Mouse (Mus musculus): ENCODE results near the gene Cnot6l. TPM values are rescaled to one million over a fixed set of nuclear protein-coding genes. Genes with fewer than 3 reads are reported as not detected.

Cnot6l gene
- polyA plus RNA-seq, 1 experiment from 2014 or later = 12.1 TPM

DNA sequence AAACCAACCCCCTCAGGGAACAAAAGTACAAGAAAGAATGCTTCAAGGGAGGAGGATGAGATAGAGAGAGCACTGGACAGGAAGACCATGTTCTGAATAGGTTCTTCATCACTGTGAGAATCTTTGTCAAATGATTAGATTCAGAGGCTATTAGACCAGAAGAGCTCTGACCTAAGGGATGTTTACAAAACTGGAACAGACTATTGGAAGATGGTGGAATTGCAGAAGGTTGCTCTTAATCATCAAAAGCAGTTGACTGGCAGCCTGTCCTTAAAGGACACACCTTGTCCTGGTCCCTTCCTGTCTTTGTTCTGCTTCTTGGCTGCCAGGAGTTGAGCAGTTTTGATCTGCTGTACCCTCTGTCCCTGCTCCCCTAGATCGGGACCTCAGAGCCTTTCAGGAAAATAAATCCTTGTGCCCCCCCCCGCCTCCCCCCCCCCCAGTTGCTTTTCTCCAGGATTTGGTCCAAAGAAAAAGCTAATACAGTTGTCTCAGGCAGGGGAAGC, 32.6 kb upstream of the Cnot6l start:
- no peak overlapping the region for H3K9ac ChIP-seq (ENCODE audit: low read depth, low read length)
- no peaks in the 10 kb centered on the region for H3K27me3 ChIP-seq (ENCODE audit: control insufficient read depth, insufficient read depth, low read depth, low read length)
- no peaks in the 10 kb centered on the region for H3K36me3 ChIP-seq (ENCODE audit: control insufficient read depth, insufficient read depth, low read length)
- no peak overlapping the region for H3K4me2 ChIP-seq (ENCODE audit: low read length)
- H3K9me3 ChIP-seq (replicated peaks; ENCODE audit: control insufficient read depth, low read length, poor library complexity, severe bottlenecking) = no peaks in the 10 kb centered on the region
- no peak overlapping the region for H3K27ac ChIP-seq (ENCODE audit: low read length)
- WGBS = 50% methylated on average over 2 of the region's 2 CpGs
- H3K4me1 ChIP-seq (ENCODE audit: control insufficient read depth, insufficient read depth, low read length) = no peaks in the 10 kb centered on the region
- ATAC-seq = no peak
- H3K4me3 ChIP-seq (ENCODE audit: low read depth, low read length) = no peak overlapping the region

DNA sequence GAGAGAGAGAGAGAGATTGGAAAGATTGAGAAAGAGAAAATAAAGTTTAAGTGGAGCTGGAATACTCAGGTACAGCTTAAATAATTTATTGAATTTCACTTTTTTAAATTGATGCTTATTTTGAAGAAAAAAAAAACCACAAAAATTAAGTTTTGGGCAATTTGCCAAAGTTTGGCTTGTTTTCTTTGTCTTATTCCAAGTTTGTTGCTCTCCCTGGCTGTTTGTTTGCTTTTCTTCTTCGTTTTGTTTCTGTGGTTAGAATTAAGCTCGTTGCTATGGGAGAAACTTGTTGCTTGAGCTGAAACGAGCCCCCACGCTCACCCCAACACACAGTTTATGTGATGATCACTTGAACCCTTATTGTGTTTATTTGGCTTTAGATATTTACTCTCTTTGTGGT, 27.3 kb upstream of the Cnot6l start:
- H3K36me3 ChIP-seq (ENCODE audit: control insufficient read depth, insufficient read depth, low read length) = no peaks in the 10 kb centered on the region
- 78% methylated on average over 4 of the region's 4 CpGs for WGBS
- H3K9me3 ChIP-seq (replicated peaks; ENCODE audit: control insufficient read depth, low read length, poor library complexity, severe bottlenecking) = no peaks in the 10 kb centered on the region
- no peak overlapping the region for H3K9ac ChIP-seq (ENCODE audit: low read depth, low read length)
- no peak for ATAC-seq
- H3K27me3 ChIP-seq (ENCODE audit: control insufficient read depth, insufficient read depth, low read depth, low read length) = no peaks in the 10 kb centered on the region
- no peak overlapping the region for H3K27ac ChIP-seq (ENCODE audit: low read length)
- no peaks in the 10 kb centered on the region for H3K4me1 ChIP-seq (ENCODE audit: control insufficient read depth, insufficient read depth, low read length)
- H3K4me2 ChIP-seq (ENCODE audit: low read length) = no peak overlapping the region
- H3K4me3 ChIP-seq (ENCODE audit: low read depth, low read length) = no peak overlapping the region

GRCm38 (mm10) chr5:96189761-96190160, 25.8 kb upstream of the Cnot6l start:
- 97% methylated on average over 1 of the region's 1 CpGs for WGBS
- ATAC-seq = no peak
- Histone ChIP-seq H3K9ac (ENCODE audit: low read depth, low read length) (no peak overlapping the region), H3K27me3 (ENCODE audit: control insufficient read depth, insufficient read depth, low read depth, low read length) (no peaks in the 10 kb centered on the region), H3K9me3 (replicated peaks; ENCODE audit: control insufficient read depth, low read length, poor library complexity, severe bottlenecking) (no peaks in the 10 kb centered on the region), H3K36me3 (ENCODE audit: control insufficient read depth, insufficient read depth, low read length) (no peaks in the 10 kb centered on the region), H3K4me2 (ENCODE audit: low read length) (no peak overlapping the region), H3K4me3 (ENCODE audit: low read depth, low read length) (no peak overlapping the region), H3K4me1 (ENCODE audit: control insufficient read depth, insufficient read depth, low read length) (no peaks in the 10 kb centered on the region), H3K27ac (ENCODE audit: low read length) (no peak overlapping the region)

GRCm38 (mm10) chr5:96183987-96184386, 20.0 kb upstream of the Cnot6l start:
- ATAC-seq = no peak
- 57% methylated on average over 2 of the region's 2 CpGs for WGBS
- no peaks in the 10 kb centered on the region for H3K9me3 ChIP-seq (replicated peaks; ENCODE audit: control insufficient read depth, low read length, poor library complexity, severe bottlenecking)

GRCm38 (mm10) chr5:96183211-96183610, 19.2 kb upstream of the Cnot6l start:
- H3K4me1 ChIP-seq (ENCODE audit: control insufficient read depth, insufficient read depth, low read length) = no peaks in the 10 kb centered on the region
- H3K36me3 ChIP-seq (ENCODE audit: control insufficient read depth, insufficient read depth, low read length) = no peaks in the 10 kb centered on the region
- H3K9me3 ChIP-seq (replicated peaks; ENCODE audit: control insufficient read depth, low read length, poor library complexity, severe bottlenecking) = no peaks in the 10 kb centered on the region
- no peak overlapping the region for H3K9ac ChIP-seq (ENCODE audit: low read depth, low read length)
- 58% methylated on average over 2 of the region's 2 CpGs for WGBS
- ATAC-seq = no peak
- H3K4me3 ChIP-seq (ENCODE audit: low read depth, low read length) = no peak overlapping the region
- H3K27me3 ChIP-seq (ENCODE audit: control insufficient read depth, insufficient read depth, low read depth, low read length) = no peaks in the 10 kb centered on the region
- H3K27ac ChIP-seq (ENCODE audit: low read length) = no peak overlapping the region
- H3K4me2 ChIP-seq (ENCODE audit: low read length) = no peak overlapping the region

More at GRCm38 (mm10) chr5:96183987-96184386, 20.0 kb upstream of the Cnot6l start:
- Histone ChIP-seq H3K4me2 (ENCODE audit: low read length) (no peak overlapping the region), H3K27ac (ENCODE audit: low read length) (no peak overlapping the region), H3K4me1 (ENCODE audit: control insufficient read depth, insufficient read depth, low read length) (no peaks in the 10 kb centered on the region), H3K9ac (ENCODE audit: low read depth, low read length) (no peak overlapping the region), H3K36me3 (ENCODE audit: control insufficient read depth, insufficient read depth, low read length) (no peaks in the 10 kb centered on the region), H3K4me3 (ENCODE audit: low read depth, low read length) (no peak overlapping the region), H3K27me3 (ENCODE audit: control insufficient read depth, insufficient read depth, low read depth, low read length) (no peaks in the 10 kb centered on the region)

DNA sequence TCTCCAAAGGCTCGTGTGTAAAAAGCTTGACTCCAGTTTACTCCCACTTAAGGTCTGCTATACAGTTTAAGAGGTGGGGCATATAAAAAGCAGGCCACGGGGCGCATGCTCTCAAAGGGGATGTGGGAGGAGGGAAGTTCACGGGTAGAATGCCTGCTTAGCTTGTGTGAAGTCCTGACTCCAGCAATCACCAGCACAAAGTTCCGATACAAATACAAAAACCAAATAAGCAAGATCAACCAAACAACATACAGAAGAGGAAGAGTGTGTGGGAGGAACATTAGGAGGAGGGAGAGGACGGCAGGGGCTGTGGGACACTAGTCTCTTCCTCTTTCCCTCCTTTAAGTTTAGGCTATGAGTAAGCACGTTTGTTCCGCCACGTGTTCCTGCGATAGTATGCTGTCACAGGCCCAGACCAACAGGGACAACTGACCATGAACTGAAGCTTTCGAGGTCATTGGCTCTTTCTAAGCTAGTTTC, 12.9 kb upstream of the Cnot6l start:
- Histone ChIP-seq H3K9me3 (replicated peaks; ENCODE audit: control insufficient read depth, low read length, poor library complexity, severe bottlenecking) (no peaks in the 10 kb centered on the region), H3K4me3 (ENCODE audit: low read depth, low read length) (no peak overlapping the region), H3K36me3 (ENCODE audit: control insufficient read depth, insufficient read depth, low read length) (no peaks in the 10 kb centered on the region), H3K4me2 (ENCODE audit: low read length) (no peak overlapping the region), H3K9ac (ENCODE audit: low read depth, low read length) (no peak overlapping the region), H3K27ac (ENCODE audit: low read length) (no peak overlapping the region), H3K27me3 (ENCODE audit: control insufficient read depth, insufficient read depth, low read depth, low read length) (no peaks in the 10 kb centered on the region), H3K4me1 (ENCODE audit: control insufficient read depth, insufficient read depth, low read length) (no peaks in the 10 kb centered on the region)
- WGBS = 73% methylated on average over 11 of the region's 11 CpGs
- no peak for ATAC-seq

- H3K27ac ChIP-seq (ENCODE audit: low read length) = no peak overlapping the region
- no peak overlapping the region for H3K4me3 ChIP-seq (ENCODE audit: low read depth, low read length)
- H3K4me1 ChIP-seq (ENCODE audit: control insufficient read depth, insufficient read depth, low read length) = no peaks in the 10 kb centered on the region
- 66% methylated on average over 9 of the region's 9 CpGs for WGBS
- H3K9me3 ChIP-seq (replicated peaks; ENCODE audit: control insufficient read depth, low read length, poor library complexity, severe bottlenecking) = no peaks in the 10 kb centered on the region
- H3K9ac ChIP-seq (ENCODE audit: low read depth, low read length) = no peak overlapping the region
- no peak for ATAC-seq
- H3K36me3 ChIP-seq (ENCODE audit: control insufficient read depth, insufficient read depth, low read length) = no peaks in the 10 kb centered on the region
- H3K27me3 ChIP-seq (ENCODE audit: control insufficient read depth, insufficient read depth, low read depth, low read length) = no peaks in the 10 kb centered on the region
- H3K4me2 ChIP-seq (ENCODE audit: low read length) = no peak overlapping the region
These were observed 12.2 kb upstream of the Cnot6l start for GRCm38 (mm10) chr5:96176121-96176520.

GRCm38 (mm10) chr5:96171765-96172164, 7.8 kb upstream of the Cnot6l start:
- Histone ChIP-seq H3K4me2 (ENCODE audit: low read length) (no peak overlapping the region), H3K9me3 (replicated peaks; ENCODE audit: control insufficient read depth, low read length, poor library complexity, severe bottlenecking) (no peaks in the 10 kb centered on the region), H3K4me1 (ENCODE audit: control insufficient read depth, insufficient read depth, low read length) (no peaks in the 10 kb centered on the region), H3K27me3 (ENCODE audit: control insufficient read depth, insufficient read depth, low read depth, low read length) (no peaks in the 10 kb centered on the region), H3K9ac (ENCODE audit: low read depth, low read length) (no peak overlapping the region), H3K27ac (ENCODE audit: low read length) (no peak overlapping the region), H3K36me3 (ENCODE audit: control insufficient read depth, insufficient read depth, low read length) (no peaks in the 10 kb centered on the region), H3K4me3 (ENCODE audit: low read depth, low read length) (no peak overlapping the region)
- ATAC-seq = no peak
- 91% methylated on average over 4 of the region's 4 CpGs for WGBS

- no peaks in the 10 kb centered on the region for H3K27me3 ChIP-seq (ENCODE audit: control insufficient read depth, insufficient read depth, low read depth, low read length)
- no peaks in the 10 kb centered on the region for H3K36me3 ChIP-seq (ENCODE audit: control insufficient read depth, insufficient read depth, low read length)
- H3K4me1 ChIP-seq (ENCODE audit: control insufficient read depth, insufficient read depth, low read length) = no peaks in the 10 kb centered on the region
- no peak overlapping the region for H3K4me3 ChIP-seq (ENCODE audit: low read depth, low read length)
- H3K9ac ChIP-seq (ENCODE audit: low read depth, low read length) = no peak overlapping the region
- H3K4me2 ChIP-seq (ENCODE audit: low read length) = no peak overlapping the region
- H3K9me3 ChIP-seq (replicated peaks; ENCODE audit: control insufficient read depth, low read length, poor library complexity, severe bottlenecking) = no peaks in the 10 kb centered on the region
- ATAC-seq = no peak
- no peak overlapping the region for H3K27ac ChIP-seq (ENCODE audit: low read length)
- WGBS = 75% methylated on average over 3 of the region's 3 CpGs
These were observed 6.5 kb upstream of the Cnot6l start for GRCm38 (mm10) chr5:96170443-96170842.
